Mouse (Mus musculus) kidney, adult 9 months (tissue): ENCODE data around the gene Gas7.

ENCODE experiments used
- DNase-seq: peaks from one replicate; pipeline ENCODE4 v3.0.0; 2022

Gene Gas7

DNA sequence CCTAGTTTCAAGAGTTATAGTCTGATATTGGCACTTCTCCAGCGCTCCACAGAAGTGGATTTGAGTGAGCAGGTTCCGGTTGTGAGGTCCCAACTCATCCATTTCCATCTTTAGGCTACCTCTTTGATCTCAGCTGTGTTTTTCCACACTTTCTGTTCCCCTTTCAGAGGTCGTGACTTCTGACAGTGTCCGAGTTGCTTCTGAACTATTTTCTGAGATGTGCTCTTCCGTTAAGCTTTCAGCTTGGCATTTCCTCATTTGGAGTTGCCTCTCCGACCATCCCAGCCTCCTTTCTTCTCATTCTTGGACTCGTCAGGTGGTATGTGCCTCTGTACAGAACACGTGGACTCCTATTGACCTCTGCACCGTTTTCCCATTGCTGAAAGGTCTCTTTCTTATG, 123.9 kb downstream of the Gas7 start:
- DNase-seq = peak; percentile 48

- DNase-seq = no peak
Observed at GRCm38 (mm10) chr11:67581549-67581948, 126.3 kb downstream of the Gas7 start.

DNA sequence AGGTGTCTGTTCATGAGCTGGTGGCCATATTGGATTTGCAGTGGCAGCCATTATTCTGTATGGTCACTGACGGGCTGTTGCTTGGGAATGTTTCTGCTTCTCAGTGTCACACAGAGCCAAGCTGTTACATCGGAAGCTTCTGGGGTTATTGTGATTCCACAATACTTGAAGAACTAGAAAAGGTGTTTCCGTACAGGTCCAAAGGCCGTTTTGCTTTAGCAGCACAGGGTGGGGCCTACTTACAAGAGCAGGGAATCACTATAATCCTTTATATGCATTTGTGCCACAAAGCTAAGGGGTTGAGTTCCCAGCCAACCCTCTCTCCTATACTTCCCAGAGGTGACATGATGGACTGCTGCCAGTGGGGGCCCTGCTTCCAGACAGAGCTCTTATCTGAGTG, 127.3 kb downstream of the Gas7 start:
- no peak for DNase-seq

- DNase-seq = no peak
Observed at GRCm38 (mm10) chr11:67585016-67585415, 129.8 kb downstream of the Gas7 start.

- DNase-seq = no peak
Observed at GRCm38 (mm10) chr11:67585629-67586028, 130.4 kb downstream of the Gas7 start.

DNA sequence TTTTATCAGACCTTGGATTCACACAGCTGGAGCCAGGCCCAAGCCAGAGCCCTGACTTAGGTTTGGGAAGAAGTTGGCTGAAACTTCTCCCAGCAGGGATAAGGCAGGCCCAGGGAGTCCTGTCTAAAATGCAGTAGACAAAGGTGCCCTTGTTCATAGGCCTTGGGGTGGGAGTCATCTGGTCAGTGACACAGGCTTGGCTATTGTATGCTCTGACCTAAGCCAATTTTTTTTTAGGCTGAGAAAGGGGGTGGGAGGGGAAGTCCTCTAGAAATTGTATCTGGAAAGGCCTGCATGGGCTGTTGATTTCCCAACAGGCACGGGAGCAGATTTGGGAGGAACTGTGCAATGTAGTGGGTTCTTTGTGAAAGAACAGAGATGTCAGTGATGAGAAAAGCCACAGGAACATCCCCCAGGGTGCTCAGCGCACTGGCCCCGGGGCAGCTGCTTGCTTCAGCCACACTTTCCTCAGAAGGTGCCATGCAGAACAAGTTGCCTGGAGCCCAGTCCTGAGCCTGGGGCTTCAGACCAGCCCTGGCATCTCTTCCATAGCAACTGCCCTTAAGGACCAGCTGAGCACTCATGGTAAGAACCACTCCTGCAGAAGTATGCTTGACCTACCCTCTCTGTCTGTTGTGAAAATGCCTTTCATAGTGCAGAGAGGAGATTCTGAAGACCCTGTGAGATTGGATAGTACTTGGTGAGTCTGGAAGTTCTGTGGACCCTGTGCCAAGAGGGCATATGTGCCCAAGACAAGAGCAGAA, 131.2 kb downstream of the Gas7 start:
- DNase-seq = no peak

GRCm38 (mm10) chr11:67588196-67588827, 133.1 kb downstream of the Gas7 start:
- DNase-seq = no peak

DNA sequence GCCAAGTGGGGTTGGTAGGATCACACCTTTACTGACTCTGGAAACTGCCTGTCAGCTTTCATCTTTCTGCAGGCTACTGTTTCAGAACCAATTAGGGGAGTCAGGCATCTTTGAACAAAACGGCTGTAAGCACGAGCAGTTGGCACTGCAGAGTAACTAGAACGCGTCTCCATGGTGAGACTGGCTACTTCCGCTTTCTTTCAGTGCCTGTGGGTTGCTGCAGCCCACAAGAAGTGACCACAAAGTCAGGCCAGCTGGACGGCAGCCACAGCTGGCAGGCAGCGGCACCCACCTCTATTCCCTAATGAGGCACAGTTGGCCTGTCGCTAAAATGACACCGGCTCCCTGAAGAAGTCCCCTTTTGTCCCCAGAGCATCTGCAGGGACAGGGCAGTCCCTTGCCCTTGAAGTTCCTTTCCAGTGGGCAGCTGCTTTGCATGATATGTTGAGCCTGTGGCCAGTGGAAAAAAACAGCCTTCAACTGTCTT, 133.6 kb downstream of the Gas7 start:
- DNase-seq = peak; percentile 41

- DNase-seq = no peak
Observed at GRCm38 (mm10) chr11:67596233-67596632, 141.0 kb downstream of the Gas7 start.

DNA sequence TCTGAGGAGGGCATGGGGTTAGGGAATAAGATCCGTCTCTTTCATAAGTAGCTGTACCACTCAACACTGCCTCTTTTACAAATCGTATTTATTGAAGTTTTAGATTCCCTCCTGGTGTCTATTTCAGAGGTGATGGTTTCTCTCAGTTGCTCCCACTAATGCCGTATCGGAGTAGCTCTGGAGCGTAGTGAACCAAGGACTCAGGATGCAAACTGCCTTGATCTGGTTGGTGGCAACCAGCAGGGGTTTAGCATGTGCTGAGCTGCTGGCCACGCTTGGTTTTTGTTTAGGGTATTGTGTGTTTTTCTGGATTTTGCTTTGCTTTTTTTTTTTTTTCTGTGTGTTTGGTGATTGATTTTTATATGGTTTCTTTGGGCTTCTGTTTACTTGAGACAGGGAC, 141.6 kb downstream of the Gas7 start:
- DNase-seq = no peak

DNA sequence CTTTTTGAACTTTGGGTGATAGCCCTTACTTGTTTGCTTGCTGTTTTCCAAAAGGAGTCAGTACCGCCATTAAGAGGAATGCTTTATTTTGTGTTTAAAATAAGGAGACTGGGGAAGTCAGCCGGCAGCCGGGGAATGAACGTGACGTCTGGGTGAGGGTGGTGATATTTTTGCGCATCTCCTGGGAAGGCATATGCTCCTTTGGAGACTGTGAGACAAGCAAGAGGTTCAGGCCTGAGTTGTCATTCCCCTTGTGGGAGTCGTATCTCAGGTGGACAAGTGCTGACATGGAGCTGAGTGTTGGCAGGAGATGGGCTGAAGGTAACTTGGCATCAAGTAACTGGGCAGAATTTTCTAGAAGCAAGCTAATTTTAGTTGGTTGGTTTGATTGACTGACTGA, 142.2 kb downstream of the Gas7 start:
- DNase-seq = no peak

GRCm38 (mm10) chr11:67599141-67599540, 143.9 kb downstream of the Gas7 start:
- no peak for DNase-seq

DNA sequence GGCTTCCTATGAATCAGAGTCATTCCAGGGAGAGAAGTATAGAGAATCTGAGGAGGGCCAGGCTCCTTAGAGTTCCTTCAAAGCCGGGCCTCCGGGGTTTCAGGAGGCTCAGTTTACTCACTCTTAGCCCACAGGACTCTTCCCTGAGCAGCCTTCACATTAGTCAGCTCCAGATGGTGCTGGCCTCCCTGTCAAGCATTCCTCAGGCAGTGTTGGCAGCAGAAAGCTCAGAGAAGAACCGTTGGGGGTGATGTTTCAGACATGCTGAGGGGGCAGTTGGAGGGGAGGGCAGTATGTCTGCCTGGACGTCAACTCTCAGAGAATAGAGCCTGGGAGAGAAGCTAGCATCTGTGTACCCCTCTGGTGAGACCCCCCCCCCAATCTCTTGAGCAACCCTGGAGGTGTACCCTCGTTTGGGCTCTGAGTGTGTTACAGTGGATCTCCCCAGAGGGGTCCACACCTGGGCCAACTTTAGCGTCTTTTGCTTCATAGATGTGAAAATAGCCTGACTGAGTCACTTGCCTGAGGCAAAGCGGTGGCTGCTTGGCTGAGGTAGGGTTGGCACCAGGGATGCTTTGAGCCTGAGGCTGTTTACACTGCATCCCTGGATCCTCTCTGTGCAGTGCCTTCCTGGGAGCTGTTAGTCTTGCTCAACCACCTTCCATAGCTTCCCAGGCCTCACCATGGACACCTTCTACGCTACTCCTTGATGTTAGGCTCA, 145.6 kb downstream of the Gas7 start:
- no peak for DNase-seq

DNA sequence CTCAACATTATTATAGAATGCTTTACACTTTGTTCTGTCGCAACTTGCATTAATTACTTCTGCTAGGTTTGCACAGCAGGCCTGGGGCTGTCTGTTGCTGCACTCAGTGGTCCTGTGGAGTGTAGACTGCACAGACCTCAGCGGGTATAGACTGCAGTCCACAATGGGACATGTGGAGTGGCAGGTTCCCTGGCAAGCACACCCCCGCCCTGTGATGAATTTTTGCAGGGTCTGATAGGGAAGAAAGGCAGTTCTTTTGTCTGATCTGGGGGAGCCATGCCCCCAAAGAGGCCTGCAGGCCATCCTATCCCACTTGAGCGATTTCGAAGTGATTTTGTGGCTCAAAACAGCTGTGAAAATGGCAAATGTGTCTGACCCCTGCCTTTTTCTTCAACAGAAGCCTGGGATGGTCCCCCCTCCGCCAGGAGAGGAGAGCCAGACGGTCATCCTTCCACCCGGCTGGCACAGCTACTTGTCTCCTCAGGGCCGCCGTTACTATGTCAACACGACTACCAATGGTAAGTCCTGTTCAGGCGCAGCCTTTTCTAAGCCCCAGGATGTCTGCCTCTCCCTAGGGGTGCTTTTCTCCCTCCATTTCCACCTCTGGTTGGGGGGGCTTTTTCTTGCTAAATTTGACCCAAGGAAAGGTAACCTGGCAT, 147.6 kb downstream of the Gas7 start:
- DNase-seq = no peak

GRCm38 (mm10) chr11:67604481-67604880, 149.2 kb downstream of the Gas7 start:
- no peak for DNase-seq

- no peak for DNase-seq
Observed at GRCm38 (mm10) chr11:67608114-67608683, 153.0 kb downstream of the Gas7 start.

GRCm38 (mm10) chr11:67612158-67612839, 157.1 kb downstream of the Gas7 start:
- no peak for DNase-seq

- no peak for DNase-seq
Observed at GRCm38 (mm10) chr11:67616557-67617239, 161.5 kb downstream of the Gas7 start.

DNA sequence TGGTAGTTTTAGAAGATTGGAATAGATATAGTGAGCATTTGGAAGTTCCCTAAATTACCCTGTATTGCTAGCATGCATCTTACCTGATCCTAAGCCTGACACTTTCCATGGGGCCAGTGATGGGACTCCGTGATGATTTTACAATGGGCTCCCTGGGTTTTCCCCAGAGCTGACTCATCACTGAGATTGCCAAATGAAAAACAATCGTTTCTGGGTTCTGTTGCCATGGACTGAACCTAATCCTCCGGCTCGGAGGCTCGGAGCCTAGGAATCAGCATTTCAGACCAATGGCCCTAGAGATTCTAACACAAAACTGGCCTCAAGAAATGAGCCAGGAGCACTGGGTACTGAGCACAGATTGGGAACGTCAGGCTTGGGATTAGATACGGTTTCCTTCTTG, 167.1 kb downstream of the Gas7 start:
- DNase-seq = no peak

GRCm38 (mm10) chr11:67627179-67627578, 171.9 kb downstream of the Gas7 start:
- DNase-seq = no peak

DNA sequence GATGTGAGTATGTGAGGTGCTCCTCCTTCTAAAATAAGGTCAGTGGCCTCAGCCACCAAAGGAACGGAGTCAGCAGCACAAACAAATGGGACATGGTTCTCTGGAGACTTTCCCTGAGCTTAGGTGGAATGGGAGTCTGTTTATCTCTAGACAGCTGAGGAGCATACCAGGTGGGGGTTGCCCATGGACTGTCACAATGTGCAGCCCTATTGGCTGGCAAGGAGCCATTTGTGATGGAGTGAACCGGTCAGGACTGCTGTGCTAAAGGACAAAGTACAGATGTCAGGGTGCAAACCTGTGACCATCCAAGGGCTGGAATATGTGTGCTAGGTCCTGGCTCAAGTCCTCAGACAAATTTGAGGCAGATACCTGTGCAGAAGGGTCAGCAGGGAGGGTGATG, 173.3 kb downstream of the Gas7 start:
- peak; percentile 73 for DNase-seq

GRCm38 (mm10) chr11:67632906-67633305, 177.7 kb downstream of the Gas7 start:
- peak; percentile 38 for DNase-seq
